Mouse (Mus musculus) lung, postnatal 0 days (tissue): ENCODE measurements around the gene Olig3.

Experiments
- CTCF ChIP-seq: IDR thresholded peaks from 2 replicates; pipeline ENCODE4 v1.5.1; 2016; ENCODE audit warnings: antibody characterized with exemption, mild to moderate bottlenecking
- EP300 ChIP-seq: IDR thresholded peaks from 2 replicates; pipeline ENCODE4 v1.6.1; 2016; ENCODE audit warnings: antibody characterized with exemption, mild to moderate bottlenecking, control low read depth

DNA sequence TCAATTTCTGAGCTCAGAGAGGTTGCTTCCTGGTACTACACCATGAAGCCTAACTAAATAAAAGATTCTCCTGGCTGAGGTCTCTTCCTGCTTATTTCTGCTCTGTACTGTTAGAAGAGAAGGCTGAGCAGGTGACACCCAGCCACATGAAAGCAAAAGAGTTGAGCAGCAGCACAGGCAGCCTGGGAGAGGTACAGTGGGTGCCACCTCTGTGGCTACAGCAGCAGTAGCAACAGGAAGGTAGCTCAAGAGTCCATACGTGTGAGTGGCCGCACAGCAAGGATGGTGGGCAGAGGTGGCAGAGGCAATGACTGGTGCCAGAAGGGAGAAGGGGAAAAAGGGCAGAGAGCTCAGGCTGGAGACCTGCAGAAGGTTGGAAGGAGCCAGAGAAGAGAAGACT lies 34.6 kb upstream of the Olig3 start:
- TF ChIP-seq CTCF (no peak), EP300 (no peak)
